Mouse (Mus musculus) heart, adult 2 months (tissue): ENCODE measurements at regions not wholly inside any gene's neighbourhood (a gene's known extent, or its start where the extent isn't known, plus 50 kb on each side); places are given as distances from the start of the nearest gene placed in this dataset.
"Not testable (repeated sequence)": the region's sequence is repeated elsewhere in the genome, so short reads cannot be mapped to it uniquely, and the experiment has no call there.

ENCODE experiments used
- DNase-seq, 2 experiments: peaks; one replicate each; pipeline ENCODE4 v3.0.0; 2021
- H3K27ac ChIP-seq: fragments of 200-600 bp; 2 replicates; pipeline ENCODE4 v1.8.1; 2022
- H3K27me3 ChIP-seq: fragments of 200-500 bp; 2 replicates; pipeline ENCODE4 v1.6.1; 2012; ENCODE audit warnings: mild to moderate bottlenecking, low read length, inconsistent platforms, mixed read lengths; ENCODE audit not compliant: control insufficient read depth, insufficient read depth
- H3K36me3 ChIP-seq: fragments of 200-500 bp; 2 replicates; pipeline ENCODE4 v1.6.1; 2012; ENCODE audit warnings: low read length, inconsistent platforms; ENCODE audit not compliant: control insufficient read depth, insufficient read depth
- H3K4me1 ChIP-seq: fragments of 200-500 bp; 2 replicates; pipeline ENCODE4 v1.6.1; 2011; ENCODE audit warnings: low read length; ENCODE audit not compliant: control insufficient read depth, insufficient read depth
- H3K4me3 ChIP-seq: fragments of 200-600 bp; 2 replicates; pipeline ENCODE4 v1.8.1; 2022
- H3K79me2 ChIP-seq: fragments of 200-500 bp; replicated peaks from 2 replicates; pipeline ENCODE4 v1.6.1; 2012; ENCODE audit warnings: mild to moderate bottlenecking, inconsistent platforms, low read length, moderate library complexity, mixed read lengths; ENCODE audit not compliant: control insufficient read depth, insufficient read depth
- H3K9ac ChIP-seq: fragments of 200-500 bp; 2 replicates; pipeline ENCODE4 v1.6.1; 2012; ENCODE audit warnings: low read depth, mild to moderate bottlenecking, control low read depth, inconsistent platforms, low read length, mixed read lengths
- CTCF ChIP-seq: fragments of 200-600 bp; IDR thresholded peaks from 2 replicates; pipeline ENCODE4 v1.8.1; 2022; ENCODE audit warnings: antibody characterized with exemption, mild to moderate bottlenecking, moderate library complexity
- EP300 ChIP-seq: fragments of 200-500 bp; IDR thresholded peaks from 2 replicates; pipeline ENCODE4 v1.6.1; 2011; ENCODE audit warnings: low read depth, low read length, control low read depth; ENCODE audit not compliant: insufficient read depth
- POLR2A ChIP-seq: fragments of 200-500 bp; IDR thresholded peaks from 2 replicates; pipeline ENCODE4 v1.6.1; 2011; ENCODE audit warnings: mild to moderate bottlenecking, low read depth, low read length, control low read depth; ENCODE audit not compliant: insufficient read depth
- WGBS: fragments of 180-500 bp; shearing (Covaris S2); methylation state at CpG from one replicate; pipeline ENCODE4 v1.1.7; 2018; 5-methylcytosine and 5-hydroxymethylcytosine counted together
- intact Hi-C: fragments of 180-260 bp; cut with DNase I; formaldehyde crosslinking; loops from one replicate; pipeline ENCODE4 v1.15.1; 2025

DNA sequence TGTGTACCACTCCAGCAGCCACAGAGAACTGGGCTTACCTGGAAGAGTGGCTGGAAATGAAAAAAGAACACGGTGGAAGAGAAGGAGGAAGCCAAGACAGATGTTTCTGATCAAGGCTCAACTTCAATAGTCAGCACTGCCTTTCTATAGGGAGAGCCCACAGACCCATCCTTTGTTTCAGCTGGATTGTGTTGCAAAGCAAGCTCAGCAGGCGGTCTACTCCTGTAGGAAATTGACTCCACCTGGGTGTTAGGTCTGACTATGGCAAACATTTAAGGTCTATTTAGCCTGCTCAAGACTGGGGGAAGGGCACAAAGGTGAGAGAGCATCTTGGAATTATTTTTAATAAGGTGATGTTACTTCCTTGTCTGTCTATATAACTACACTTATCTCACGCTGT is 266.9 kb upstream of the Rnf219 start:
- no peak overlapping the region for H3K4me3 ChIP-seq
- H3K79me2 ChIP-seq = no peaks in the 10 kb centered on the region
- no peaks in the 10 kb centered on the region for H3K36me3 ChIP-seq
- TF ChIP-seq POLR2A = no peak
- no peak for TF ChIP-seq CTCF
- no peak for TF ChIP-seq EP300
- DNase-seq = no peak
- no peaks in the 10 kb centered on the region for H3K27me3 ChIP-seq
- intact Hi-C loops = no loop called here
- no peak overlapping the region for H3K27ac ChIP-seq
- H3K9ac ChIP-seq = no peak overlapping the region
- WGBS = 48% methylated on average over 3 of the region's 3 CpGs
- H3K4me1 ChIP-seq = no peaks in the 10 kb centered on the region

DNA sequence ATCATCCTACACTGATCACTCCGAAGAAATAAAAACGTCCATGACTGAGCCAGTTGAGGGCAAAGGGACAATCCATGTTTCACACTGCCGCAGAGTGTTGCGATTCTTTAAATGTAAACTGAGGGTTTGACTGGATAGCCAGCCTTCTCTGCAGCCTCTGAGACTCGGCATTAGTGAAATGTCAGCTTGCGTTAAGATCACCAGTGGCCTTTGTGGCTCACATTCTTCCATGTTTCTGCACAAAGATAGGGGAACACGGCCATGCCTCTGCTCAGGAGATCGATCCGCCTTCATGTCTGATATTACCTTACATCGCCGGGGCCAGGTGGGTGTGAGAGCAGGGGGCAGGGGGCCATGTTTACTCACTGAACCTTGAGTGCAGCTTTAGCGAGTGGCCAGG is 262.6 kb upstream of the Rnf219 start:
- no peaks in the 10 kb centered on the region for H3K27me3 ChIP-seq
- H3K4me3 ChIP-seq = no peak overlapping the region
- H3K27ac ChIP-seq = no peak overlapping the region
- WGBS = 73% methylated on average over 12 of the region's 12 CpGs
- H3K79me2 ChIP-seq = no peaks in the 10 kb centered on the region
- intact Hi-C loops = no loop called here
- H3K4me1 ChIP-seq = no peaks in the 10 kb centered on the region
- no peak for TF ChIP-seq EP300
- no peak for TF ChIP-seq POLR2A
- TF ChIP-seq CTCF = no peak
- H3K9ac ChIP-seq = no peak overlapping the region
- no peaks in the 10 kb centered on the region for H3K36me3 ChIP-seq
- no peak for DNase-seq

DNA sequence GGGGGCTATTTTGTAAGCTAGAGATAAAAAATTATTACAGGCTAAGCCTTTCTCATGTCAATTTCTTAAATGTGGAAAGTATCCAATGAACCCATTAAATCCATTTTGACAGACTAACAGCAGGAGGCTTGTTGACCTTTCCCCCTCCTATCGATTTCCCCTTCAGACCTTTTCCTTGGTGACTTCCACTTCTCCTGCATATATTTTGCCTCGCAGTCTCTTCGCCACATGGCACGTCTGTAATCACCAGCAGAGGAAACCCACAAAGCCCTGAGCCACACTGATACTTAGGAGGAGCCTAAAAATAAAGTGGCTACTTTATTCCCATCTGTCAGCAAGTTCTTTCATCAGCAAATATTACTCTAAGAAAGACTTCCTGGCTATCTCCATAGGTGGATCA is 247.5 kb upstream of the Rnf219 start:
- Histone ChIP-seq H3K79me2 (no peaks in the 10 kb centered on the region), H3K4me1 (no peaks in the 10 kb centered on the region), H3K36me3 (no peaks in the 10 kb centered on the region), H3K9ac (no peak overlapping the region), H3K27me3 (no peaks in the 10 kb centered on the region), H3K4me3 (no peak overlapping the region), H3K27ac (no peak overlapping the region)
- 51% methylated on average over 4 of the region's 4 CpGs for WGBS
- TF ChIP-seq EP300 (no peak), CTCF (no peak), POLR2A (no peak)
- no peak for DNase-seq
- intact Hi-C loops = no loop called here

DNA sequence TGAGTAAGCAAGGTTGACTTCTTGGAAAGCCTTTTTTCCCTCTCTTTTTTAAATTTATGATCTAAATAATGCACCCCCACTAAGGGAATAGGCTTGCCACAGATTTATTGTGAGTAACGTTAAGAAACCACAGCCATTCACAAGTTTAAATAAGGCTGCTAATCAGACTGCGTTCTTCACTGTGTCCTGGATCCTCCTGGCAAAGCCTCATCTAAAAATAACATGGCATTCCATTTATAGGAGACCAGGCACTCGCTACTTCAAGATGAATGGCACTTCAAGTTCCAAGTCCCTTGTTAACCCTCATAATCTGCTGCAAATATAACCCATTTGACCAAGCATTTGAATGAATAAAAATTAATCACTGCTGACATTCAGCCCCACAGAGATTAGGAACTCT is 211.8 kb upstream of the Rnf219 start:
- Histone ChIP-seq H3K27ac (peak overlapping the region; percentile 61), H3K79me2 (no peaks in the 10 kb centered on the region), H3K27me3 (no peaks in the 10 kb centered on the region), H3K36me3 (peaks cover 3% of the 10 kb centered on the region; the same call in 1 of the 2 replicates), H3K4me1 (no peaks in the 10 kb centered on the region; the same call in none of the 2 replicates), H3K9ac (no peak overlapping the region), H3K4me3 (no peak overlapping the region)
- DNase-seq = no peak
- intact Hi-C loops = no loop called here
- WGBS = 26% methylated on average over 3 of the region's 3 CpGs
- TF ChIP-seq CTCF (no peak), POLR2A (no peak), EP300 (no peak)

DNA sequence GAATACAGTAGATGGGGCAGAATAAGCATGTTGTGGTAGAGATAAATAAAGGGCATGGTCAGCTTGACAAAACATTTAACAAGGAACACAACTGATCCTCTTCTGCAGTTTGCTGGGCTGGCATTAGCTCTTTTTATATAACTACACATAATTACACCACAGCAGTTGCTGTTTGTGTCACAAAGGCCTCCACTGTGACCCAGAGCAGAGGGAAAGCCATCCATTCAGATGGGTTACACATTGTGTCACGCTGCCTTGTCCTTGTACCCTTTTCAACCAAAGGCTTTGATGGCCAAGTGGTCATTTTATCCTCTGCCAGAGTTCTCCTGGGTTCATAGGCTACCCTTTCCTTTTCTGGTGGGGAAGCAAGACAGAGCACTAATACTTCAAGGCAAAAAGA is 209.6 kb upstream of the Rnf219 start:
- no peak overlapping the region for H3K9ac ChIP-seq
- no peaks in the 10 kb centered on the region; the same call in none of the 2 replicates for H3K4me1 ChIP-seq
- intact Hi-C loops = no loop called here
- WGBS = 68% methylated on average over 1 of the region's 1 CpGs
- DNase-seq = no peak
- H3K79me2 ChIP-seq = no peaks in the 10 kb centered on the region
- no peak overlapping the region for H3K4me3 ChIP-seq
- no peaks in the 10 kb centered on the region for H3K27me3 ChIP-seq
- H3K36me3 ChIP-seq = peaks cover 3% of the 10 kb centered on the region; the same call in 1 of the 2 replicates
- no peak overlapping the region for H3K27ac ChIP-seq
- TF ChIP-seq EP300 (no peak), POLR2A (no peak), CTCF (no peak)

DNA sequence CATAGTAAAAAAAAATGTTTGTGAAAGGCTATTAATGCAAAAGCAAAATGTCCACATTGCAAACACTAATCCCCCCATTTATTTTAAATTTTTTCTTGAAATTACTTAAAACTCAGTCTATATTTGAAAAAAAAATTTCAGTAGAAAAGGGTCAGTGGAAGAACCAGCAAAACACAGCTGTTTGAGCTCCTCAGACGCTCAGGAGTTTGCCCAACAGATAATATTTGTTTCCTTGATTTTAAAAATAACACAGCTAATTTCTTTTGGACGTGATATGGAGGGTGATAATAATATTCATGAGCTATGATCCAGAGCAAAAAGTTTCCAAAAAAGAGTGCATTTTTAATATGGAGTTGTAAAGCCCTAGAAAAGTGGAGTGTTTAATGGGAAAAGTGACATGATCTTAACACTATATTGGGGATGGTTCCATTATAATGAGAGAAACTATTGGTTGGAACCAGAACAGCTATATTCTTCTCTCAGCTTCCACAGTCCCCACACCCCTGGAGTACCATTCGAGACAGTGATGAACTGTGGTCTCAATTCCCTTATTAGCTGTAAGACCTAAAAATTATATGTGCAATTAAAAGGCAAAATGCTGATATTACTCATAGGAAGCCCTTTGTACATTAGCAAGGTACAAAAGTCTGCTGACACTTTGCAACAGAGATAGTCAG is 209.0 kb upstream of the Rnf219 start:
- H3K4me3 ChIP-seq = no peak overlapping the region
- no peak overlapping the region for H3K27ac ChIP-seq
- WGBS = 45% methylated on average over 3 of the region's 3 CpGs
- H3K36me3 ChIP-seq = peaks cover 3% of the 10 kb centered on the region; the same call in 1 of the 2 replicates
- no peak overlapping the region for H3K9ac ChIP-seq
- TF ChIP-seq EP300 = no peak
- no peak for TF ChIP-seq POLR2A
- TF ChIP-seq CTCF = no peak
- no peaks in the 10 kb centered on the region for H3K27me3 ChIP-seq
- H3K79me2 ChIP-seq = no peaks in the 10 kb centered on the region
- intact Hi-C loops = no loop called here
- no peak for DNase-seq
- no peaks in the 10 kb centered on the region; the same call in none of the 2 replicates for H3K4me1 ChIP-seq

DNA sequence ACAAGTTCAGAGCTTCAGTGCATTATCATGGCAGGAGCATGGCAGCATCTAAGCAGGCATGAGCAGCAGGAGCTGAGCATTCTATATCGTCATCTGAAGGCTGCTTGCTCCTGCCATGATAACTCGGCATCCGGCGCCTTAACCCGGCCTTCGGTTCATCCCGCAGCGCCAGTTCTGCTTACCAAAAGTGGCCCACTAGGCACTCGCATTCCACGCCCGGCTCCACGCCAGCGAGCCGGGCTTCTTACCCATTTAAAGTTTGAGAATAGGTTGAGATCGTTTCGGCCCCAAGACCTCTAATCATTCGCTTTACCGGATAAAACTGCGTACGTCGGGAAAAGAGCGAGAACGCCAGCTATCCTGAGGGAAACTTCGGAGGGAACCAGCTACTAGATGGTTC is 193.2 kb upstream of the Rnf219 start:
- H3K4me1 ChIP-seq, H3K36me3 ChIP-seq, H3K4me3 ChIP-seq, intact Hi-C loops, H3K27me3 ChIP-seq, H3K9ac ChIP-seq, H3K27ac ChIP-seq, H3K79me2 ChIP-seq: not testable (repeated sequence)
- DNase-seq = peak; percentile 82 to 92
- 92% methylated on average over 24 of the region's 24 CpGs for WGBS
